Mouse (Mus musculus) liver, postnatal 0 days (tissue): Measurements from ENCODE around the gene Appl1.

Experiments
- CTCF ChIP-seq: sonication (generic); IDR thresholded peaks from 2 replicates; pipeline ENCODE4 v1.5.1; 2016; ENCODE audit warnings: antibody characterized with exemption, low read depth
- EP300 ChIP-seq: IDR thresholded peaks from 2 replicates; pipeline ENCODE4 v1.6.1; 2016; ENCODE audit warnings: antibody characterized with exemption, low read depth, mild to moderate bottlenecking

DNA sequence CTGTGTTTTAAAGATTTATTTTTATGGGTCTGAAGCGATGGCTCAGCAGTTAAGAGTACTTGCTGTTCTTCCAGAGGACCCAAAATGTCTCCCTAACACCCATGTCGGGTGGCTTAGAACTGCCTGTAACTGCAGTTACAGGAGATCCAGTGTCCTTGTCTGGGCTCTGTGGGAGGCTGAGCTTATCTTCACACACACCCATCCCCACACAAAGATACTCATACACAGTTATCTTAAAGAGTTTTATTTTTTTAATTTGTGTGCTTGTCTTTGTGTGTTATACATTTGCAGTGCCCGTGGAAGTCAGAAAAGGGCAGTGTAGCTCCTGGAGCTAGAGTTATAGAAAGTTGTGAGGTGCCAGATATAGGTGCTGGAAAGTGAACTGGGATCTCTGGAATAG is 80.3 kb downstream of the Appl1 start:
- TF ChIP-seq CTCF (no peak), EP300 (no peak)
